ENCODE assay signal across 10 mouse cellular contexts in the genomic region with DNA sequence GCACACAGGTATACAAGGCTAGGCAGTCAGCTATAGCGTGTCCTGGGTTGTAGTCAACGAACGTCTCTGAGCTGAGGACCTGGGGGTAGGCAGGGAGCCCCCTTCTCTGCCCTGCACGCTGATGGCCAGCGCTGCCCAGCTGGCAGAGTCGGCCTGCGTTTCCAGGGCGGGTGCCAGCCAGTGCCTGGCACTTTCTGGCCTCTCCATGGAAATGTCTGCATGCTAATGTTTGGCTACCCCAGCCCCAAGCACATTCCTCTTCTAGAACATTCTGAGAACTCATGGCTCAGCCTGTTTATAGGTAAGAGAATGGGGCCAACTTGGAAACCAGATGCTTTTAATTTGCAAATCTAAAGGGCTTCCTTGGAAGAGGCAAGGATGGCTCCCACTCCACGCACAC.
DNase-seq lines count a peak whose midpoint lies in the region.
"Had no signal": no experiment of that assay in that cellular context is flagged by ENCODE, and none has a peak within 500 bp of the region (broad histone marks: within the 10 kb centered on the region; RNA-seq: fewer than 3 reads in every experiment).

No protein-coding gene starts in this region.

- DNase-seq in heart, adult 9 months (ENCODE audit: low spot score in 2 of 2), result peak; percentile 10 to 33
- DNase-seq in heart, adult 8-10 months (ENCODE audit: low spot score), result no peak
- peak; percentile 9 for DNase-seq in lung, postnatal 36 days
- DNase-seq in lung, postnatal 14 days, result no peak
- DNase-seq in kidney, adult 8-10 months, result peak; percentile 54 to 67
- peak; percentile 7 for DNase-seq in skeletal muscle tissue, adult 2 months (ENCODE audit: low read depth, low spot score)
- no peak for DNase-seq in left cerebral cortex, adult 11 months (ENCODE audit: low spot score)
- DNase-seq: gastrocnemius, postnatal 10 days; lung, postnatal 10 days; thymus, postnatal 4 days had no signal

Comparison
In these comparisons a context has a peak if more than half of its experiments do, and no peak if none do; other contexts are left out.
1. DNase-seq: peak in heart, adult 9 months (2 of 2), lung, postnatal 36 days (single experiment), kidney, adult 8-10 months (2 of 2) and skeletal muscle tissue, adult 2 months (single experiment); none in heart, adult 8-10 months (single experiment), lung, postnatal 14 days (single experiment) and left cerebral cortex, adult 11 months (single experiment).